Mouse (Mus musculus) 3T3-L1 (cell line): ENCODE measurements around the gene Gm2004.
"Not testable (repeated sequence)": the region's sequence is repeated elsewhere in the genome, so short reads cannot be mapped to it uniquely, and the experiment has no call there.

Experiments used
- DNase-seq: peaks from one replicate; pipeline ENCODE4 v3.0.0-alpha.2; 2015; ENCODE audit warnings: low read depth, low spot score

Gm2004 gene

DNA sequence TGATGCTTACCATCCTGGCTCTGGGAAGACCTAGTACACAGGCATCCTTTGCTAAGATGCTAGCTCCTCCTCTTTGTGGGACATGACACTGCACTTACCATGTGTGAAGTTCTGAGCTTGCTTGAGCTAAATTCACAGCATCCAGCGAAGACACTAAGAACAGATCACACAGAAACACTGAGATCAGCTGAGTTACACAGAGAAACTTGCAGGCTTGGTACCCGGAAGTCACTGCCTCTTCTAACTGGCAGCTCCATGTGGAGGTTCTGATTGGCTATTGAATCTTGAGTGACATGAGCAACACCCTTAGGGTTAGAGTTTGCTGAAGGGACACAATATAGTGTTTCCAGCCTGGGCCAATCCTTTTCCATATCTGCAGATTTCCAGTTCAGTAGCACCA lies at the start of gene Gm2004:
Gm2004 (minus strand) TSS at position 101 of the 400 bp plus-strand sequence.
- not testable (repeated sequence) for DNase-seq
